Mouse (Mus musculus): ENCODE measurements around the gene Zfyve28.

Gene Zfyve28

GRCm38 (mm10) chr5:34177821-34178220, 110.4 kb downstream of the Zfyve28 start:
- no peak for DNase-seq (ENCODE audit: low read depth, low spot score)

- DNase-seq (ENCODE audit: low read depth, low spot score): no peak
These were observed 111.2 kb downstream of the Zfyve28 start for GRCm38 (mm10) chr5:34177091-34177490.

- no peak for DNase-seq (ENCODE audit: low read depth, low spot score)
These were observed 111.6 kb downstream of the Zfyve28 start for GRCm38 (mm10) chr5:34176691-34177090.

- DNase-seq (ENCODE audit: low read depth, low spot score): no peak
These were observed 112.9 kb downstream of the Zfyve28 start for GRCm38 (mm10) chr5:34175403-34175694.

GRCm38 (mm10) chr5:34174550-34175402, 113.5 kb downstream of the Zfyve28 start:
- DNase-seq (ENCODE audit: low read depth, low spot score): no peak

- no peak for DNase-seq (ENCODE audit: low read depth, low spot score)
These were observed 114.2 kb downstream of the Zfyve28 start for GRCm38 (mm10) chr5:34174021-34174420.

- DNase-seq (ENCODE audit: low read depth, low spot score): no peak
These were observed 117.5 kb downstream of the Zfyve28 start for GRCm38 (mm10) chr5:34170726-34171125.

GRCm38 (mm10) chr5:34169954-34170353, 118.3 kb downstream of the Zfyve28 start:
- no peak for DNase-seq (ENCODE audit: low read depth, low spot score)

- DNase-seq (ENCODE audit: low read depth, low spot score): peak; percentile 95
These were observed 119.0 kb downstream of the Zfyve28 start, which contains the start of the genes Poln and Haus3 for GRCm38 (mm10) chr5:34168950-34169891. Gene Poln, minus strand, starts transcription at chr5:34169448. Gene Haus3, minus strand, starts transcription at chr5:34169527.

GRCm38 (mm10) chr5:34167857-34168256, 120.4 kb downstream of the Zfyve28 start:
- DNase-seq (ENCODE audit: low read depth, low spot score): no peak

GRCm38 (mm10) chr5:34165793-34166192, 122.5 kb downstream of the Zfyve28 start:
- DNase-seq (ENCODE audit: low read depth, low spot score): no peak

GRCm38 (mm10) chr5:34148476-34148875, 139.8 kb downstream of the Zfyve28 start:
- no peak for DNase-seq (ENCODE audit: low read depth, low spot score)

GRCm38 (mm10) chr5:34147554-34147953, 140.7 kb downstream of the Zfyve28 start:
- DNase-seq (ENCODE audit: low read depth, low spot score): no peak
